Mouse (Mus musculus) urinary bladder, postnatal 25 days (tissue): ENCODE data around the gene Aprt.
A peak's percentile ranks its signal among the peaks of the same experiment; 100 is the strongest.
"Not testable (repeated sequence)": the region's sequence is repeated elsewhere in the genome, so short reads cannot be mapped to it uniquely, and the experiment has no call there.

Experiments
- DNase-seq: peaks from one replicate; pipeline ENCODE4 v3.0.0; 2022; ENCODE audit warnings: low spot score

Aprt gene

GRCm38 (mm10) chr8:122586171-122586570, 9.5 kb upstream of the Aprt start:
- DNase-seq = no peak

- DNase-seq = no peak
These were observed 8.7 kb upstream of the Aprt start for GRCm38 (mm10) chr8:122585411-122585891.

GRCm38 (mm10) chr8:122584981-122585380, 8.3 kb upstream of the Aprt start:
- no peak for DNase-seq

GRCm38 (mm10) chr8:122580926-122581325, 4.2 kb upstream of the Aprt start:
- DNase-seq = no peak

GRCm38 (mm10) chr8:122579196-122579595, 2.5 kb upstream of the Aprt start:
- no peak for DNase-seq

GRCm38 (mm10) chr8:122577116-122577515, 407 bp upstream of the Aprt start:
- no peak for DNase-seq

- no peak for DNase-seq
These were observed 718 bp downstream of the Aprt start for GRCm38 (mm10) chr8:122575735-122576647.

GRCm38 (mm10) chr8:122575286-122575685, 1.4 kb downstream of the Aprt start:
- no peak for DNase-seq

GRCm38 (mm10) chr8:122574667-122575251, 1.9 kb downstream of the Aprt start:
- DNase-seq = no peak

- DNase-seq = no peak
These were observed 2.4 kb downstream of the Aprt start for GRCm38 (mm10) chr8:122574264-122574663.

GRCm38 (mm10) chr8:122573577-122573976, 3.1 kb downstream of the Aprt start:
- no peak for DNase-seq

GRCm38 (mm10) chr8:122573176-122573575, 3.5 kb downstream of the Aprt start:
- DNase-seq = not testable (repeated sequence)

GRCm38 (mm10) chr8:122572751-122573150, 4.0 kb downstream of the Aprt start:
- DNase-seq = no peak

GRCm38 (mm10) chr8:122571750-122572267, 4.9 kb downstream of the Aprt start:
- no peak for DNase-seq

- no peak for DNase-seq
These were observed 5.6 kb downstream of the Aprt start for GRCm38 (mm10) chr8:122571153-122571552.

GRCm38 (mm10) chr8:122569996-122570395, 6.7 kb downstream of the Aprt start:
- no peak for DNase-seq

- DNase-seq = no peak
These were observed 7.4 kb downstream of the Aprt start for GRCm38 (mm10) chr8:122569329-122569728.

- no peak for DNase-seq
These were observed 7.8 kb downstream of the Aprt start for GRCm38 (mm10) chr8:122568881-122569309.

- DNase-seq = no peak
These were observed 8.6 kb downstream of the Aprt start for GRCm38 (mm10) chr8:122568109-122568504.

- DNase-seq = peak; percentile 92
These were observed 9.2 kb downstream of the Aprt start, which contains the start of gene Cdt1 for GRCm38 (mm10) chr8:122567361-122568108. Cdt1 (plus strand) TSS chr8:122568015.

GRCm38 (mm10) chr8:122566766-122567165, 9.9 kb downstream of the Aprt start:
- no peak for DNase-seq
